ENCODE assay signal across 17 mouse cellular contexts in the genomic region with DNA sequence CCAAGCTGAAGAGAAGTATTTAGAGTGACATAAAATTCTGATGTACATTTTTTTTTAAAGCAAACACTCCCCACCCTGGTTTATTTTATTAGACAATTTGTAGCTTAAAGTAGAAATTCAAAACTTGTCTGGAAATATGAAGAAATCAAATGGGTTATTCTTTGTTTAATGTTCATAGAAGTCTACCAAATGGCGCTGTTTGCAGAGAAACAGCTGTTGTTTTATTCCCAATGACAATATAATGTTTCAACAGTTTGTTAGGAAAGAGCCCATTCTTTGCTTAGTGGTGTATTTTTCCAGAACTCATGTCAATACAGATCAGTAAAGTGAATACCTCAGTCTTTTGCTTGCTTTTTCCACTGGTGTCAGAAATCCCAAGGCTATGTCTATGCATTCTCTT.
"Had no signal": no experiment of that assay in that cellular context is flagged by ENCODE, and none has a peak within 500 bp of the region (broad histone marks: within the 10 kb centered on the region; RNA-seq: fewer than 3 reads in every experiment).

No protein-coding gene starts in this region.

- H3K4me2 ChIP-seq: hindbrain, embryonic 15.5 days; kidney, embryonic 15.5 days; limb, embryonic 15.5 days; liver, embryonic 12.5 days; midbrain, embryonic 12.5 days; neural tube, embryonic 13.5 days; stomach, embryonic 15.5 days had no signal

- ATAC-seq: intestine, embryonic 16.5 days; liver, embryonic 12.5 days; midbrain, embryonic 16.5 days had no signal

- H3K36me3 ChIP-seq: hindbrain, embryonic 15.5 days; kidney, embryonic 15.5 days; limb, embryonic 15.5 days; liver, embryonic 12.5 days; midbrain, embryonic 12.5 days; neural tube, embryonic 13.5 days; stomach, embryonic 15.5 days had no signal

- H3K9me3 ChIP-seq: hindbrain, embryonic 15.5 days; kidney, embryonic 15.5 days; limb, embryonic 15.5 days; liver, embryonic 12.5 days; midbrain, embryonic 12.5 days; neural tube, embryonic 13.5 days; stomach, embryonic 15.5 days had no signal

- H3K9ac ChIP-seq: hindbrain, embryonic 15.5 days; kidney, embryonic 15.5 days; limb, embryonic 15.5 days; liver, embryonic 12.5 days; midbrain, embryonic 12.5 days; neural tube, embryonic 13.5 days; stomach, embryonic 15.5 days had no signal

- H3K27me3 ChIP-seq: hindbrain, embryonic 15.5 days; kidney, embryonic 15.5 days; limb, embryonic 15.5 days; liver, embryonic 12.5 days; midbrain, embryonic 12.5 days; neural tube, embryonic 13.5 days; stomach, embryonic 15.5 days had no signal

- H3K4me1 ChIP-seq: hindbrain, embryonic 15.5 days; kidney, embryonic 15.5 days; limb, embryonic 15.5 days; liver, embryonic 12.5 days; midbrain, embryonic 12.5 days; neural tube, embryonic 13.5 days; stomach, embryonic 15.5 days had no signal

- H3K4me3 ChIP-seq: hindbrain, embryonic 15.5 days; kidney, embryonic 15.5 days; limb, embryonic 15.5 days; liver, embryonic 12.5 days; midbrain, embryonic 12.5 days; neural tube, embryonic 13.5 days; stomach, embryonic 15.5 days had no signal

- H3K27ac ChIP-seq: hindbrain, embryonic 15.5 days; kidney, embryonic 15.5 days; limb, embryonic 15.5 days; liver, embryonic 12.5 days; midbrain, embryonic 12.5 days; neural tube, embryonic 13.5 days; stomach, embryonic 15.5 days had no signal

- DNase-seq: kidney, adult 2 months; kidney, postnatal 25 days; left cerebral cortex, postnatal 4 days; retina, postnatal 1 day; right cerebral cortex, postnatal 4 days; spleen, adult 18-20 months; thymus, adult 2 months; thymus, postnatal 25 days had no signal
